Mouse (Mus musculus): ENCODE data around the gene Tifa. TPM values are rescaled to one million over a fixed set of nuclear protein-coding genes. Genes with fewer than 3 reads are reported as not detected.

Gene Tifa
- polyA plus RNA-seq, 1 experiment: not detected

DNA sequence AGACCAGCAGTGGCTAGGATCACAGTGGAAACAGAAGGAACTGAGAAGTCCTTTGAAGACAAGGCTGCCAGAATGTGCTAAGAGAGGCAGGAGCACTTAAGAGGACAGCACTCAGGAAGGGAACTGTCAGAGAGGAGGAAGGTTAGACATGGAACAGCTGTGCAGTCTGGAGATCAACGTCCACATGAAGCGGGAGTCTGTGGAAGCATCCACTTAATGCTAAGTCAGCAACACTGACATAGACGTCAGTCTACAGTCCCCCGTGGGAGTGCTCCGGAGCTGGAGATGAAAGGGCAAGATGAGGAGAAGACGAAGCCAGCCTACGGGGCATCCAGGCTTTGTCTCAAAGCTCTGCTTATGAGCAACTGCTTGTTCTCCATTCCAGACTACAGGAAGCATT lies 37.5 kb downstream of the Tifa start:
- Histone ChIP-seq H3K27ac (ENCODE audit: insufficient read depth, low read depth, low read length) (no peak overlapping the region), H3K4me3 (ENCODE audit: insufficient read depth, low read depth, low read length) (no peak overlapping the region), H3K4me1 (ENCODE audit: control insufficient read depth, insufficient read depth, low read length) (peaks cover 5% of the 10 kb centered on the region)
- TF ChIP-seq POLR2A (IDR thresholded peaks at IDR 0.05; ENCODE audit: insufficient read depth, low read depth, low read length): no peak
- TF ChIP-seq CTCF (IDR thresholded peaks at IDR 0.05; ENCODE audit: insufficient read depth, low read depth, low read length): no peak
- WGBS: 40% methylated on average over 7 of the region's 7 CpGs

DNA sequence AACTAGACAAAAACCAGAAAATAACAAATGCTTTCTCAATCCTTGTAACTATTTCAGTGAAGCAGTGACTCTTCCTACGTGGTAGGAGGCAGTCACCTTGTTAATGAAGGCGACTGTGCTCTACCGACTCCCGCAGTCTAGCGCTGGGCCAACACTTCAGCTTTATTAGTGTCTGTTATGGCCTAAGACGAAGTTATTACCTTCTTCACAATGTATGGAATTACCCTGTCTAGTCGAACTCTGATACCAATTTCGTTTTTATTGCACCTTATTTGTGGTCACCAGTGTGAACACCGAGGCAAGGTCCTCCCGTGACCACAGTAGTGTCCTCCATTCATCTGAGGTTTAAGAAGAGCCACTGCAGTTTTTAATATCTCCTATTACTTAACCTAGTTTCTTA lies 40.6 kb downstream of the Tifa start:
- WGBS: 92% methylated on average over 10 of the region's 10 CpGs

DNA sequence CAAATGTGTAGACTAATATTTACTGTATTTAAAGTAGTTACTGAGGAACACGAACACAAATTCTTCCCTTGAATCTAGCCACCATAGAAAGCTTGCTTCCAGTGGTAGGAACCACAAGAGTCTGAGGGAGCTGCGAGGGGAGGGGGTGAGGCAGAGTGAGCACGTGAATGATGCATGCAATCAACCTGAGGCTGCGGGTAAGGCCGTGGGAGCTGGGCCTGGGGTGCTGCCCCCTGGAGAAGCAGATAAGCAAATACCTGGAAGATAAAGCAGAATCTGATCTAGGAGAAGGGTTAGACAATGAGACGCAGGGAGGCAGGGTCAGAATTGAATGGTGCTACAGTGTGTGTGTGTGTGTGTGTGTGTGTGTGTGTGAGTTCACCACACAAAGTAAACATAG lies 41.5 kb downstream of the Tifa start:
- no peak overlapping the region for H3K4me3 ChIP-seq (ENCODE audit: insufficient read depth, low read depth, low read length)
- H3K4me1 ChIP-seq (ENCODE audit: control insufficient read depth, insufficient read depth, low read length): peaks cover 7% of the 10 kb centered on the region
- 71% methylated on average over 6 of the region's 6 CpGs for WGBS
- TF ChIP-seq CTCF (IDR thresholded peaks at IDR 0.05; ENCODE audit: insufficient read depth, low read depth, low read length) (no peak), POLR2A (IDR thresholded peaks at IDR 0.05; ENCODE audit: insufficient read depth, low read depth, low read length) (no peak)
- H3K27ac ChIP-seq (ENCODE audit: insufficient read depth, low read depth, low read length): no peak overlapping the region

More for the DNA sequence above, 40.6 kb downstream of the Tifa start:
- Histone ChIP-seq H3K4me1 (ENCODE audit: control insufficient read depth, insufficient read depth, low read length) (peaks cover 7% of the 10 kb centered on the region), H3K4me3 (ENCODE audit: insufficient read depth, low read depth, low read length) (no peak overlapping the region), H3K27ac (ENCODE audit: insufficient read depth, low read depth, low read length) (no peak overlapping the region)
- TF ChIP-seq CTCF (IDR thresholded peaks at IDR 0.05; ENCODE audit: insufficient read depth, low read depth, low read length) (no peak), POLR2A (IDR thresholded peaks at IDR 0.05; ENCODE audit: insufficient read depth, low read depth, low read length) (no peak)

DNA sequence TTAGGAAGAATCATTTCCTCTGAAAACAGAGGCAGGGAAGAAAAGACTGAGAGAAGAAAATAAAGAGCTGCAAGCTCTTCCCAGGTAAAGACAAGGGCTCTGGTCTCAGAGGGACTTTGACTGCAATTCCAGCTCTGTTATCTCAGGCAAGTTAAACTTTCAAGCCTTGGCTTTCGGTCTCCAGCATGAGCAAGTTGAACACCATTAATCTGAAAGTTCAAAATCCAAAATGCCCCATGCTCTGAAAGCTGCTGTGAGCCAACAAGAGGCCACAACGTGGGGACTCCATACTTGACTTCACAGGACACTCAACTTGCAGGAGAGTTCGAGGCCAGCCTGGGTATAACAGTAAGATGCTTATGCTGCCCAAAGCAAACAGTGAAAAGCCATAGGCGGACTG lies 44.4 kb downstream of the Tifa start:
- no peak overlapping the region for H3K27ac ChIP-seq (ENCODE audit: insufficient read depth, low read depth, low read length)
- peaks cover 2% of the 10 kb centered on the region; the same call in 1 of the 2 replicates for H3K4me1 ChIP-seq (ENCODE audit: control insufficient read depth, insufficient read depth, low read length)
- H3K4me3 ChIP-seq (ENCODE audit: insufficient read depth, low read depth, low read length): no peak overlapping the region
- TF ChIP-seq POLR2A (IDR thresholded peaks at IDR 0.05; ENCODE audit: insufficient read depth, low read depth, low read length) (no peak), CTCF (IDR thresholded peaks at IDR 0.05; ENCODE audit: insufficient read depth, low read depth, low read length) (no peak)
- 81% methylated on average over 4 of the region's 4 CpGs for WGBS

DNA sequence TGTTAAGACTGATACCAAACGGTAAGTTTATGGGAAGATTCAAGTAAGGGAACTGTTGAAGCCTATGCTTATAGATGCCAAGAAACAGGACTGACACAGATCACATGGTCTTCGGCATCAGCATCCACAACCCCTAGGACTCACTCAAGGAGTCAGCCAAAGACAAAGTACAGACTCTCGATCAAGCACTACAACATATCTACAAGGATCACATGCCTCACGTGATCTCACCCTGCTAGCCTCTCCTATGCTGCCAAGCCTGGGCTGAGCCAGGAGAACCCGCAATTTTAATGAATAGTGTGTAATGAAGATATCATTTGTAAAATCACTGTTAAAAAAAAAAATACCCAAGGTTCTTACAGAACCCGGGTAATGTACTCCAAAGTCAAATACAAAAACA lies 46.0 kb downstream of the Tifa start:
- Histone ChIP-seq H3K4me3 (ENCODE audit: insufficient read depth, low read depth, low read length) (no peak overlapping the region), H3K4me1 (ENCODE audit: control insufficient read depth, insufficient read depth, low read length) (peaks cover 2% of the 10 kb centered on the region; the same call in 1 of the 2 replicates), H3K27ac (ENCODE audit: insufficient read depth, low read depth, low read length) (no peak overlapping the region)
- WGBS: 55% methylated on average over 6 of the region's 6 CpGs
- TF ChIP-seq POLR2A (IDR thresholded peaks at IDR 0.05; ENCODE audit: insufficient read depth, low read depth, low read length): no peak

DNA sequence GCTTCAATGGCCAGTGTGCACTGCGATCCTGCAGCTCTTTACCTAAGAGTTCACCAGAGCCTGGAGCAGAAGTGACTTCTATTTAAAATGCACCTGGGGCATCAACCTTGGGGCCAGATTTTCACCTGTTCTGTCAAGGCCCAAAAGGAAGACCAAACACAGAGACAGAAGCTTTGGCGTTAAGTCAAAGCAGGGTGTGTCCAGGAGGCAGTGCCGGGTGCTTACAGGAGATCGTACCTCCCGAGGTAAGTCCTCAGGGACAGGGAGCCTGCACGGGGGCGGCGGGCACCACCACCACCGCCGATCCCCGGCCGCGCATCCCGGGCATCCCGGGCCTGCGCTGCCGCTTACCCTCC lies 47.2 kb downstream of the Tifa start:
- Histone ChIP-seq H3K4me1 (ENCODE audit: control insufficient read depth, insufficient read depth, low read length) (peaks cover 2% of the 10 kb centered on the region; the same call in 1 of the 2 replicates), H3K27ac (ENCODE audit: insufficient read depth, low read depth, low read length) (no peak overlapping the region), H3K4me3 (ENCODE audit: insufficient read depth, low read depth, low read length) (peak overlapping the region; percentile 90)
- no peak for TF ChIP-seq POLR2A (IDR thresholded peaks at IDR 0.05; ENCODE audit: insufficient read depth, low read depth, low read length)
- TF ChIP-seq CTCF (IDR thresholded peaks at IDR 0.05; ENCODE audit: insufficient read depth, low read depth, low read length): no peak
- WGBS: 1% methylated on average over 17 of the region's 17 CpGs

DNA sequence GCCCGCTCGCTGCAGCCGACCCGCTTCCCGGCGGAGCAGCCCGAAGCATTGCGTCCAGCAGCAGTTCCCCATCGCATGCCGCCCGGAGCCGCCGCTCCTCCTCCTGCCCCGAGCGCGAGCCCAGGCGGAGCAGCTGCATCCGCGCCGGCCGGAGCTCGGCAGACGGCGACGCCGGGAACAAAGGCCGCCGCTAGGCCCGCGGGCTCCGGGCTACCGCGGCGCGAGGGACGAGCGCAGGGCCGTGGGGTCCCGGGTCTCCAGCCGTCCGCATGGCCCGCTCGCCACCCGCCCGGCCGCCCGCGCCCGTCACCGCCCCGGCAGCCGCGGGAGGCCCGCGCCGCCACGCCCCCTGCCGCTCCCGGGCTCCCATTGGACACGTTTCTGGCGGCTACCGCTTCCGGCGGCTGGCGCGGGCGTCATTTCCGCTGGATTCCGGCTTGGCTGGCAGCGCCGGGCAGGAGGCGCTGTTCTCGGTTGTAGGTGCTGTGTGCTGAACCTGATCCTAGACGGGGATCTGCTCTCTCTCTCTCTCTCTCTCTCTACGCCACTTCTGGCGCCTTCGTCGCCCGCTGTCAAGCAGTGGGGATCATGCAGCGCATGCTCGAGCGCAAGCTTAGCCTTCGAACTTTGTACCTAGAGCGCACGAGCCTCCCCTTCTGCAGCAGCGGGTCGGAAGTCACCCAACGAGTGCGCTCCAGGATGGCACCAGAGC lies 47.7 kb downstream of the Tifa start, which contains the start of gene Ap1ar:
Gene Ap1ar, minus strand, starts transcription at position 370 of the 712 bp plus-strand sequence.
- under 1% methylated on average over 88 of the region's 89 CpGs for whole genome bisulfite sequencing
- Histone ChIP-seq H3K27ac (ENCODE audit: insufficient read depth, low read depth, low read length) (peak within 1 kb of the TSS; percentile 84), H3K4me1 (ENCODE audit: control insufficient read depth, insufficient read depth, low read length) (peaks cover 2% of the 10 kb centered on the region; the same call in 1 of the 2 replicates), H3K4me3 (ENCODE audit: insufficient read depth, low read depth, low read length) (peak within 1 kb of the TSS; percentile 90)
- TF ChIP-seq POLR2A (IDR thresholded peaks at IDR 0.05; ENCODE audit: insufficient read depth, low read depth, low read length) (peak; percentile 97), CTCF (IDR thresholded peaks at IDR 0.05; ENCODE audit: insufficient read depth, low read depth, low read length) (peak; percentile 20; the same call in 1 of the 2 replicates)

DNA sequence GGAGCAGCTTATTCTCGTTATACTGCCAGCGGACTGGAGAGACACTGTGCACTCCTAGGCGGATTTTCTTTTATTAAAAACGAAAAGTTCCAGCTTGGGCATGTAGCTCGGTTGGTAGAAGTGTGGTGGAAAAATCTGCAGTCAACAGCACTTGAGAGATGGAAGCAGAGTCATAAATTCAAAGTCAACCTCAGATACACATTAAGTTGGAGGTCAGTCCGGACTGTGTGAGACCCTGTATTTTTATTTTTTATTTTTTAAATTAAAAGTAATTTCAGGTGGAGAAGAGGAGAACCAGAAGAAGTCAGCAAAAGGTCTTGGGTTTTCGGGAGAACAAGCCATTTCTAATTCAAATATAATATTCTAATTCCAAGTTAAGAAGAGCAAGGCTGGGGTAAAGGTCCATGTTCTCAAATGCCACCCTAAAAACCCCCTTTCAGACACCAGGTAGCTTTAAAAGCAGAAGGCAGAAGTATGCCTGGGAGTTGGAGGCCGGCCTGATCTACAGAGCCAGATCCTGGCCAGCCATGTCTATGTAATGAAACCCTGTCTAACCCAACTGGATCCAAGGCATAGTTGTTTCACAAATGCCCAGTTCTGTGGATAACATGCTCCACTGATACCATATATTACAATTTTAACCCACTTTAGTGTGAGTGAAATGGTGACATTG lies 48.5 kb downstream of the Tifa start:
- WGBS: 29% methylated on average over 8 of the region's 8 CpGs
- no peak for TF ChIP-seq CTCF (IDR thresholded peaks at IDR 0.05; ENCODE audit: insufficient read depth, low read depth, low read length)
- TF ChIP-seq POLR2A (IDR thresholded peaks at IDR 0.05; ENCODE audit: insufficient read depth, low read depth, low read length): no peak
- peaks cover 2% of the 10 kb centered on the region; the same call in 1 of the 2 replicates for H3K4me1 ChIP-seq (ENCODE audit: control insufficient read depth, insufficient read depth, low read length)
- peak overlapping the region; percentile 90 for H3K4me3 ChIP-seq (ENCODE audit: insufficient read depth, low read depth, low read length)
- peak overlapping the region; percentile 84 for H3K27ac ChIP-seq (ENCODE audit: insufficient read depth, low read depth, low read length)

DNA sequence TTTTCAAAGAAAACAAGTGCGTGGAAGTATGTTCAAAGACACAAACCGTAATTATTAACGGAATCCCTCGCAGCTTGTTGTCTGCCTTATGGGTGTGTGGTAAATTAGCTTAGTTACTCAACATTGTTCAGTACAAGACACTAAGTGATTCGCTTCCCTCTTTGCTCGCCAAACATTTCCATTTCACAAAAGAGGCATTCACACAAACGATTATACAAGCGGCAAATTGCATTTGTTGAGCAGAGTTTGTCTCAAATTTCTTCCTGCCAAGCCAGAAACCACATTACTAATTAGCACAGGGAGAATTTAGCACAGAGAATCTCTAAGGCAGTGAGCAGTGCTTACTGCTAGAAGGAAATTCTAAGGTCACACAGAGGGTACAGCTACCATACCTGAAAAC lies 52.3 kb downstream of the Tifa start:
- H3K27ac ChIP-seq (ENCODE audit: insufficient read depth, low read depth, low read length): no peak overlapping the region
- no peaks in the 10 kb centered on the region for H3K4me1 ChIP-seq (ENCODE audit: control insufficient read depth, insufficient read depth, low read length)
- 12% methylated on average over 8 of the region's 8 CpGs for WGBS
- H3K4me3 ChIP-seq (ENCODE audit: insufficient read depth, low read depth, low read length): no peak overlapping the region
- no peak for TF ChIP-seq POLR2A (IDR thresholded peaks at IDR 0.05; ENCODE audit: insufficient read depth, low read depth, low read length)
- no peak for TF ChIP-seq CTCF (IDR thresholded peaks at IDR 0.05; ENCODE audit: insufficient read depth, low read depth, low read length)
